Mouse (Mus musculus) forelimb bud, embryonic 11.5 days (tissue): ENCODE data around the gene Tubg1.
"Not testable (repeated sequence)": the region's sequence is repeated elsewhere in the genome, so short reads cannot be mapped to it uniquely, and the experiment has no call there.

Source experiments
- DNase-seq: peaks from one replicate; pipeline ENCODE4 v3.0.0-alpha.2; 2012; ENCODE audit warnings: low read depth, low spot score

Gene Tubg1

GRCm38 (mm10) chr11:101140164-101140819, 20.6 kb downstream of the Tubg1 start:
- no peak for DNase-seq

GRCm38 (mm10) chr11:101141088-101141487, 21.4 kb downstream of the Tubg1 start:
- no peak for DNase-seq

- DNase-seq = no peak
Measured at GRCm38 (mm10) chr11:101142215-101142967, 22.7 kb downstream of the Tubg1 start.

GRCm38 (mm10) chr11:101143338-101144225, 23.8 kb downstream of the Tubg1 start:
- DNase-seq = peak; percentile 76

DNA sequence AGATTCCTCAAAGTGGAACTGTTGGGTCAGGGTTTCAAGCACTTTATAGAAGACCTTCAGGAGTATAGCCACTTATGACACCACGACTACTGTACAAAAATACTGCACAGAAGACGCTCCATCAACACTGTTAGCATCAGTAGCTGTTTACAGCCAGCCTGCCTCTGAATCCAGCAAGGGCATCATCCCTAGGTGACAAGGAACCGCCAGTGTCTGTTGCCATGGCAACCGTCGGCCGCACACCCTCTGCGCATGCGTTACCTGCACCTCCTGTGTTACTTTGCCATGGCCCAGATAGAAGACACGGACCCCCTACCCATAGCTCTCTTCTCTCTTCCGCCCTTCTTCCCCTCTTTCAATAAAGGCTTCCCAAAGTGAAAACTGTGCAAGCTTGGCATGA, 26.6 kb downstream of the Tubg1 start:
- no peak for DNase-seq

DNA sequence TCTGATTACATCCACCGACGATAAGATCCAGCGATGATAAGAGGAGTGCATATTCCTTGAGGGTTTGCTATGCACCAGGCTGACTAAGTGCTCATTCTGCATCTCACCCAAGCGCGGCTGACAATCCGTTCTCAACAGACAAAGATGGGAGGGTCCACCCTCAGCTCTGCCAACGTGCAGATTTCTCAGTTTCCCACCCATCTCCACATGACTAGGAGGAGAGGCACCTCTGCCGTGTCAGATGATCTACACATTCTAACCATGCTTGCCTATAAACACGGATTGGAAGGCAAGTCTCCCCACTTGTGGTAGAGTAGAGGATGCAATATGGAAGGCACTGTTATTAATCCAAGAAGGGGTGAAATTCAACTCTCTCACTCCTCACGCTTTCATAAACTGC, 29.0 kb downstream of the Tubg1 start:
- DNase-seq = no peak

DNA sequence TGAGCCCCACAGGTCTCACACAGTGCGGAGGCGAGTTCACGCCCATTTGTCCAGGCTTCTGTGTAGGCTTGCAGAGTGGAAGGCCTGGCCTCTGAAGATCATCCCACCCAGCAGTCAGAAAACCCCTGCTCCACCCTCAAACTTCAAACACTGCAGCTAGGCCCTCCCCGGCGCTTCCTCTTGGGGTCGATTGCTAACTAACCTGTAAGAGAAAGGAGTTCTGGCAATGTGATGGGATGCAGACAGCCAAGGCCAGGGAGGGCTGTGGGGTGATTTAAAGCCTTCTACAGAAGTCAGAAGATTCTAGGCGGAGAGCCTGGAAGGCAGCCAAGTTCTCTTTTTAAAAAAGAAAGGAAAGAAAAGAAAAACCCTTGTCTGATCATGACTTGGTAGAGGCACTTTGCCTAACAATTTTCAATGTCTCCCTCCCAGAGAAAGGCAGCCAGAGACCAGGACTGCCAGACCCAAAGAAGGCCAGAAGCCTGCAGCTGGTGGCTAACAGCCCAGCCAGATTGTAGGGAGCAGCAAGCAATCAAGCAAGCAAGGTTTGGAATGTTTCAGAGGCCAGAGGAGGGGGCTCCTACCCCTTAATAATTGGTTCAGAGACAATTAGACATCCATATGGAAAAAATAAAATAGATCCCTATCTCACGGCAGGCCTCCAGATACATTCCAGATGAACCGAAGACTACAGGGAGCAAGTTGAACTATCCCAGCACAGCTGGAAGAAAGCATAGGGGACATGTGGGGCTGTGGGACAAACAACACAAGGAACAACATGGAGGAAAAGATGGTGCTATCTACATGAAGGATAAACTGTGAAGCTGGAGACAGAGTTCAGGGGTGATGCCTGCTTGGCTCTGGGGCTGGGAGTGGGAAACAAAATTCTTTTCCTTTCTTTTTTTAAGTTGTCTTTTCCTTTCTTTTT, 29.7 kb downstream of the Tubg1 start:
- DNase-seq = no peak

DNA sequence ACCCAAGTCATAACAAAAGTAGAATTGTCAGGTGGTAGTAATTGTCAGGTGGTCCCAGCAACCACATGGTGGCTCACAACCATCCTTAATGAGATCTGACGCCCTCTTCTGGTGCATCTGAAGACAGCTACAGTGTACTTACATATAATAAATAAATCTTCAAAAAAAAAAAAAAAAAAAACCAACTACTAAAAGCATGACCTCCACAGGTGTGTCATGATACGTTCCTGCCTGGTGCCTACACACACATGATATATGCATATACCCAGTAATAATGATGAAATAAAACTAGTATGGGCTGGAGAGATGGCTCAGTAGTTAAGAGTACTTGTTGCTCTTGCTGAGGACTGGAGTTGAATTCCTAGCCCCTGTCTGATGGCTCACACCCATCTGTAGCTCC, 31.3 kb downstream of the Tubg1 start:
- no peak for DNase-seq

- DNase-seq = no peak
Measured at GRCm38 (mm10) chr11:101152825-101153224, 33.1 kb downstream of the Tubg1 start.

- no peak for DNase-seq
Measured at GRCm38 (mm10) chr11:101154648-101155047, 34.9 kb downstream of the Tubg1 start.

GRCm38 (mm10) chr11:101155151-101155550, 35.4 kb downstream of the Tubg1 start:
- no peak for DNase-seq

DNA sequence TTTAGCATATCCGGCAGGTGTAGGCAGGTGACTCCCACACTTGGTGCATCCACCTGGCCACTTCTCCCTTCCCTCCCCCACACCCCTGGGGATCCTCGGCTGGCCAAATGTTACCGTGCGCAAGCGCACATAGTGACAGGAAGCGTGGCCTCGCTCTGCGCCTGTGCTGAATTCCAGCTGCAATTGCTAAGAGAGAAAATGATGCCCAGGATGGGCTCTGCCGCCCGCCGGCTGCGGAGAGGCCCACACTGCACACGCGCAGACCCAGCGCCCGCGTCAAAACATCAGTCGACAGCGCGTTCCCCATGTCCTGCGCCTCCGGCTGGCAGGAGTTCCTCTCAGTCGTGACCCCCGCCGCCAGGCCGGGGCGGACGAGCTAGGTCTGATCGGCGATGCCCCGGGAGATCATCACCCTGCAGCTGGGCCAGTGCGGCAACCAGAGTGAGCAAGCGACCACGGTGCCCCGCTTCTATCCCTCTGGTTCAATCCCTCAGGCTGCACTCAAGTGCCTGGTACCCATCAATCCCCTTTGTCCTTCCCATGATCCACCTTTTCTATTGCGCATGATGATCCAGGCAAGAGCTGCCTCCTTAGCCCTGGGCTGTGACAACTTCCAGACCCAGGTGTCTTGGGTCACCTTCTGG, 36.1 kb downstream of the Tubg1 start, which contains the start of gene Tubg2:
Tubg2 (plus strand) TSS at position 180 of the 644 bp plus-strand sequence.
- peak; percentile 67 for DNase-seq

DNA sequence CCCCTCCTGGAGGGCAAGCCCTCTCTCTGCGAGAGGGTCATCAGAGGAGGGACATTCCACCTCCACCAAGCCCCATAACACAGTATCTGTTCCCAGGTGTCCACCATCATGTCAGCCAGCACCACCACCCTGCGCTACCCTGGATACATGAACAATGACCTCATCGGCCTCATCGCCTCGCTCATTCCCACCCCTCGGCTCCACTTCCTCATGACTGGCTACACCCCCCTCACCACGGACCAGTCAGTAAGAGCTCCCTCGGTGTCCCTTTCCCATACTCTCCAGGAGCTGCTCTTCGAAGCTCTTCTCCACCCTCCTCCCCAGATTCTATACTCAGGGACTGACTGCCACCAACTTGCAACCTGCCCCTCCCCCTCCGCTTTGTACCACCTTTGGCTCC, 40.4 kb downstream of the Tubg1 start:
- not testable (repeated sequence) for DNase-seq

- not testable (repeated sequence) for DNase-seq
Measured at GRCm38 (mm10) chr11:101160981-101161505, 41.3 kb downstream of the Tubg1 start.

GRCm38 (mm10) chr11:101161551-101161950, 41.8 kb downstream of the Tubg1 start:
- no peak for DNase-seq

- DNase-seq = no peak
Measured at GRCm38 (mm10) chr11:101162301-101162700, 42.6 kb downstream of the Tubg1 start.

DNA sequence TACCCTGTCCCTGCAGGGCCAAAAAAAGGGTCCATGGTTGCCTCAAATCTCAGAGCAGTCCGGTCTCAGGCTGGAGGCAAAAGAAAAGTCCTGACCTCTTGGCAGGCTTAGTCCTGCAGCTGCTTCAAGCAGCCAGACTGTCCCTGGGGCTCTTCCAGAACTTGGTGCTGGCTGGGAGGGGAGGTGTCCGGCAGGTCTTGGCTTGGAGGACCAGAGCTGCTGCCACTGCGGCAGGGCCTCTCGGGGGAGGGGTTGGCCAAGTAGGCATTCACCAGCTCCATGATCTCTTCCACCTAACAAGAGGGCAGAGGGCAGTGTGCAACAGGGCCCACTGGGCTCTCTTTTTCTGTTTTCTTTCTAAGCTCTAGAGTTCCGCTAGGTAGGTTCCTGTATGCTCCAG, 43.0 kb downstream of the Tubg1 start:
- DNase-seq = no peak

DNA sequence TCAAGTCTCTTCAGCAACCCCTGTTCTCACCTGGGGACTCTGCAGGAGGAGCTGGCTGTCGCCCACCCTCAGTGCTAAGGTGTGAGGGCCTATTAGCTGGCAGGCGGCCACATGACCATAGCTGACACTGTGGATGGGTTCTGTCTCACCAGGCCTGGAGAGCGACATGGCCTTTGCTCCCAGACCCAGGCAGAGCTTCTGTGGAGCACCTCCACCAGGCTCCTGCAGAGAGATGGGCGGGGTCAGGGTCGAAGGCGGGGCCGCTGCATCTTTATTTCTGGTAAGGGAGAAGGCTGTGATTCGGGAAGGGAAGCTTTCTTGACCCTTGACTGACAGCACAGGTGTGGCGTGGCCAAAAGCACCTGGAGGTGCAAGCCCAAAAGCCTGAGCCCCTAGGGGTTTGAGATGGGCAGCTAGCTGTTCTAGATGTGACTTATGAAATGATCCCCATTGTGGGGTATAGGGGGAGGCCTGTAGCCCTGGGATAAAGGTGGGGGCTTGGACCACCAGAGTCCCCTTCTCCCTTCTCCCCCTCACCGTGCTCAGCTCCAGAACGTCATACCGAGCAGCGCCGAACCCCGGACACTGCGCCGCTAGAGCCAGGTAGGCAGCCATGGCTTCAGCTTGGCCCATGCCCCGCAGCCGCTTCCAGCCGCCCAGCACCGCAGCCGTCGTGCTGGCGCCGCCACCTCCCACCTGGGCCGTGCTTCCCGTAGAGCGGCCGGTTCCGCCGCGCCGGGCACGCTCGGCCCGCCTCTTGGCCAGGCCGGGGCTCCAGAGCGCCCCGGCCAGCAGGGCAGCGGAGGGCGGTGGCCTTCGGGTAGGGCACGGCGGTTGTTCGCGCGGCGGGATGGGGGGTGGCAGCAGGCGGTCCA, 44.0 kb downstream of the Tubg1 start:
- no peak for DNase-seq

DNA sequence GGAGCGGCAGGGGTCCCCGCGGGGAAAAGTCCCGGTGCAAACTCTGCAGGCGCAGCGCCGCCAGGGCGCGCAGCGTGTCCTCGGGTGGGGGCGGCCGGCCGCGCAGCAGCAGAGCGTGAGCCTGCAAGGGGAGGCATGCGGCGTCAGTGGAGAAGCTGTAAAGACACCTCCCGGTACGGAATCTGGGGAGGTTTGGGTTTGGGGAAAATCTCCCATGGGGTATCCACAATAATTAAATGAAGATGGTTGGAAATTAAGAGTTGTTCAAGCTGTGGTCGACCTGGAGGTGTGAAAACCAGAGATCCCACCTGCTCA, 44.6 kb downstream of the Tubg1 start:
- no peak for DNase-seq
